Mouse (Mus musculus) heart, embryonic 16.5 days (tissue): ENCODE data around the gene Zfp78. TPM values are rescaled to one million over a fixed set of nuclear protein-coding genes. Genes with fewer than 3 reads are reported as not detected.
"Not testable (repeated sequence)": the region's sequence is repeated elsewhere in the genome, so short reads cannot be mapped to it uniquely, and the experiment has no call there.

Source experiments
- ATAC-seq: fragments of 200-750 bp; cut with Nextera tagmentation; replicated peaks from 2 replicates; pipeline ENCODE4 v1.8.0; 2017; ENCODE audit warnings: moderate number of reproducible peaks; ENCODE audit not compliant: insufficient read depth, low FRiP score; ENCODE audit errors: extremely low read depth
- H3K27ac ChIP-seq: fragments of 300-500 bp; sonication (generic); 2 replicates; pipeline ENCODE4 v1.5.1; 2014; ENCODE audit warnings: mild to moderate bottlenecking, low read length, control low read depth, moderate library complexity
- H3K27me3 ChIP-seq: fragments of 300-500 bp; sonication (generic); 2 replicates; pipeline ENCODE4 v1.6.1; 2014; ENCODE audit warnings: low read length, mixed read lengths; ENCODE audit not compliant: control insufficient read depth, insufficient read depth
- H3K36me3 ChIP-seq: fragments of 300-500 bp; sonication (generic); 2 replicates; pipeline ENCODE4 v1.6.1; 2014; ENCODE audit not compliant: control insufficient read depth, insufficient read depth
- H3K4me1 ChIP-seq: fragments of 300-500 bp; sonication (generic); 2 replicates; pipeline ENCODE4 v1.6.1; 2014; ENCODE audit warnings: low read length, mixed read lengths; ENCODE audit not compliant: control insufficient read depth, insufficient read depth
- H3K4me2 ChIP-seq: fragments of 300-500 bp; sonication (generic); 2 replicates; pipeline ENCODE4 v1.6.1; 2014; ENCODE audit warnings: low read depth, mild to moderate bottlenecking, control low read depth, low read length
- H3K4me3 ChIP-seq: fragments of 300-500 bp; sonication (generic); 2 replicates; pipeline ENCODE4 v1.5.1; 2014; ENCODE audit warnings: mild to moderate bottlenecking, control low read depth, low read length
- H3K9ac ChIP-seq: fragments of 300-500 bp; sonication (generic); 2 replicates; pipeline ENCODE4 v1.6.1; 2014; ENCODE audit warnings: low read length, control low read depth
- H3K9me3 ChIP-seq: fragments of 300-500 bp; sonication (generic); replicated peaks from 2 replicates; pipeline ENCODE4 v1.6.1; 2016; ENCODE audit warnings: low read length; ENCODE audit not compliant: control insufficient read depth
- WGBS: fragments of 180-500 bp; shearing (Covaris S2); extraction: QIAGEN DNeasy Blood & Tissue Kit; methylation state at CpG from one replicate; pipeline ENCODE4 v1.1.7; 2014; 5-methylcytosine and 5-hydroxymethylcytosine counted together
- polyA plus RNA-seq: library from polyadenylated mRNA; unstranded; fragments of >200 nt; fragmentation: Nextera tagmentation; extraction: Ambion mirVana; gene quantifications from 2 replicates; pipeline ENCODE4 v1.2.1, GENCODE M21; 2015

Zfp78 gene
- polyA plus RNA-seq, 1 experiment from 2014 or later: 1.8 TPM

DNA sequence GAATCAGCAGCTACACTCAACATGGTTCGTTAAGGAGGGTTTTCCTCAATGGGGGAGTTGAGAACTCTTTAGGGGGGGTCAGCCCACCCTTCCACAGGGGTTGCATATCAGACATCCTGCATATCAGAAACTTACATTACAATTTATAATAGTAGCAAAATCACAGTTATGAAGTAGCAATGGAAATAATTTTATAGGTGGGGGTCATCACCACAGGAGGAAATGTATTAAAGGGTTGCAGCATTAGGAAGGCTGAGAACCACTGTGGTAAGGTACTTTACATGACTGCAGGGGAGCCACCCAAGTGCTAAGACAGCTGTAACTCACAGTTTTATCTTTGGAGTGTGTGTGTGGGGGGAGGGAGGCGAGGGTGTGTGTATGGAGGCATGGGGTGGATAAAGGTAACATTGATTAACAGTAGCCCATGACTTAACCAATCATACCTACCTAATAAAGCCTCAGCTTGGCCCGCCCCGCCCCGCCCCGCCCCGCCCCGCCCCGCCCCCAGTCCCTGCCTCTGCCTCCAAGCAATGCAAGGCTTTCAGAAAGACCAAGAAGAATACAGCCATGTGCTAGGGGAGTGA lies 2.5 kb upstream of the Zfp78 start:
- Histone ChIP-seq H3K4me3 (no peak overlapping the region), H3K27ac (no peak overlapping the region), H3K9ac (no peak overlapping the region), H3K9me3 (no peaks in the 10 kb centered on the region), H3K27me3 (no peaks in the 10 kb centered on the region), H3K36me3 (no peaks in the 10 kb centered on the region), H3K4me2 (no peak overlapping the region), H3K4me1 (peaks cover 8% of the 10 kb centered on the region)
- WGBS: 11% methylated on average over 9 of the region's 9 CpGs
- ATAC-seq: no peak

DNA sequence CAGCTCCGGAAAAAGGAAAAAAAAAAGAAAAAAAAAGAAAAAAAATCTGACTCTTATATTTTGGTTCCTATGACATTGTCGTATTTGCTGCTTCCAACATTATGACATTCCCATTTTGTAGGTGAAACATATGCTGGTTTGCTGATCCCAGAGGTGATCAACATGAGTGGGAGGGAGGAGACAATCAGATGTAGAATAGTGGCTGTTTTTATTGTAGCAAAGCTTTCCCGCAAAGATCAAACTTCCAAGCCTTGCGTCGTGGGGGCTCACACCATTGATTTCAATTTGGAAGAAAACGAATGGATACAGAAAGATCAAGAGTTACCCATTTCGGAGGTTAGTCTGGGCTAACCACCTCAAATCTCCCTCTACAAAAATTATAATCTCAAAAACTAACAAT lies 1.3 kb upstream of the Zfp78 start:
- Histone ChIP-seq H3K4me1 (peaks cover 8% of the 10 kb centered on the region), H3K9ac (peak overlapping the region; percentile 77), H3K27ac (peak overlapping the region; percentile 85), H3K4me2 (peak overlapping the region; percentile 85), H3K27me3 (no peaks in the 10 kb centered on the region), H3K36me3 (no peaks in the 10 kb centered on the region), H3K4me3 (peak overlapping the region; percentile 68), H3K9me3 (no peaks in the 10 kb centered on the region)
- 28% methylated on average over 7 of the region's 7 CpGs for WGBS
- ATAC-seq: no peak

DNA sequence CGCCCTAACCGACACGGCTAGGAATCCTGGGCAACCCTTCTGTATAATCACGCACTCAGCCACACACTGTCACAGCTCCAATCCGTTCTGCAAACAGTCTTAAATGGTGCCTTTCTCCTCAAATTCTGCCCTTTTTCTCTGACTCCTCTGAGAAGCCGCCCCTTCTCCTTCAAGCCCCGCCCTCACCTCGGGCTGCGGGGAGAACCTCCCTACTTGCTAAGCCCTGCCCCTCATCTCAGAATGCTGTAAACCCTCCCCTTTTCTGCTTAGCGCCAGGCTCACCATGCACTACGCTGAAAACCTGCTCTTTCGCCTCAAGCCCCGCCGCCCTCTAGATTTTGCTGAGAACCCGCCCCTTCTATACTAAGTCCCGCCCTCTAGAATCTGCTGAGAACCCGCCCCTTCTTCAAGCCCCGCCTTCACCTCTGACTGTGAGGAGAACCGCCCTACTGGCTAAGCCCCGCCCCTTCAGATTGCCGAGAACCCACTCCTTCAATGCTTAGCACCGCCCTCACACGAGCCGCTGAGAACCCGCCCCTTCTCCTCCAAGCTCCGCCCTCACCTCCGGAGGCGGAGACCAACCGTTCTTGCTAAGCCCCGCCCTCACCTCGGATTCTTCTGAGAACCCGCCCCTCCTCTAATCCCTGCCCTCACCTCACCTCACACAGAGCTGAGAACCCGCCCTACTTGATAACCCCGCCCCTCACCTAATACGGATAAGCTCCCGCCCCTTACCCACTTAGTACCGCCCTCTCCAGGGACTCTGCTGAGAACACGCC lies 623 bp upstream of the Zfp78 start:
- Histone ChIP-seq H3K4me1 (peaks cover 8% of the 10 kb centered on the region), H3K36me3 (no peaks in the 10 kb centered on the region), H3K4me2 (peak overlapping the region; percentile 85), H3K9me3 (no peaks in the 10 kb centered on the region), H3K4me3 (peak overlapping the region; percentile 68), H3K9ac (peak overlapping the region; percentile 83), H3K27ac (peak overlapping the region; percentile 89), H3K27me3 (no peaks in the 10 kb centered on the region)
- under 1% methylated on average over 38 of the region's 38 CpGs for WGBS
- peak; percentile 94 for ATAC-seq

DNA sequence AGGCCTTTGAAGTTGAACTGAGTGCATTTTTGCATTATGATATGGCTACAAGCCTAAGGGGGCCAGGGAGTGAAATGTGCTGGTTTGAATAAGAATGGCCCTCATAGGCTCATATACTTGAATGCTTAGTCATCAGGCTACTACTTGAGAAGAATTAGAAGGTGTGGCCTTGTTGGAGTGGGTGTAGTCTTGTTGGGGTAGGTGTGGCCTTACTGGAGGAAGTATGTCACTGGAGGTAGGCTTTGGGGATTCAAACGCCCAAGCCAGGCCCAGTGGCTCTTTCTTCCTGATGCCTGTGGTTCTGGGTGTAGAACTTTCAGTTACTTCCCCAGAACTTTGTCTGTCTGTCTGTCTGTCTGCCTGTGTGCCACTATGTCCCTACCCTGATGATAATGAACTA lies 1.7 kb downstream of the Zfp78 start:
- 61% methylated on average over 1 of the region's 1 CpGs for WGBS

DNA sequence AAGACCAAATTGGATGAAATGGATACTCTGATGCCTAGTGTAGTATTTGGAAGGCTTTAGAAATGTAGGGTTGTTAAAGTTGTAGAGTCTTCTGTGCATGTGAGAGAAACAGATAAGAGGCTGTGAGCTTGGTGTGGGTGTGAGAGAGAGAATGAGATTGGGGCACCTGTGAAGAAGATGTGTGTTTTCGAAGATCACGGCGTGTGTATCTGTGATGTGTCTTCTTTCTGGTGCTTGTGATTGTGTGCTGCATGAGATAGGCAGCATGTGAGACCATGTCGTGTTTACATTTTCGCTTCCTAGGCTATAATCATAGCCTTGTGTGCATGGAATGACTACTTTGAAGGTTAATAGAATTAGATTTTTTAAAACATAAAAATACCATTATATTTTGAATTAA lies 4.1 kb downstream of the Zfp78 start:
- Histone ChIP-seq H3K27ac (no peak overlapping the region), H3K4me3 (no peak overlapping the region), H3K9me3 (no peaks in the 10 kb centered on the region), H3K27me3 (no peaks in the 10 kb centered on the region), H3K4me1 (peaks cover 6% of the 10 kb centered on the region), H3K36me3 (no peaks in the 10 kb centered on the region), H3K4me2 (no peak overlapping the region), H3K9ac (no peak overlapping the region)
- ATAC-seq: no peak
- 83% methylated on average over 5 of the region's 5 CpGs for WGBS

More for the DNA sequence above, 1.7 kb downstream of the Zfp78 start:
- Histone ChIP-seq H3K27ac (no peak overlapping the region), H3K4me3 (no peak overlapping the region), H3K9ac (no peak overlapping the region), H3K36me3 (no peaks in the 10 kb centered on the region), H3K27me3 (no peaks in the 10 kb centered on the region), H3K4me2 (no peak overlapping the region), H3K9me3 (no peaks in the 10 kb centered on the region), H3K4me1 (peaks cover 8% of the 10 kb centered on the region)
- ATAC-seq: no peak

DNA sequence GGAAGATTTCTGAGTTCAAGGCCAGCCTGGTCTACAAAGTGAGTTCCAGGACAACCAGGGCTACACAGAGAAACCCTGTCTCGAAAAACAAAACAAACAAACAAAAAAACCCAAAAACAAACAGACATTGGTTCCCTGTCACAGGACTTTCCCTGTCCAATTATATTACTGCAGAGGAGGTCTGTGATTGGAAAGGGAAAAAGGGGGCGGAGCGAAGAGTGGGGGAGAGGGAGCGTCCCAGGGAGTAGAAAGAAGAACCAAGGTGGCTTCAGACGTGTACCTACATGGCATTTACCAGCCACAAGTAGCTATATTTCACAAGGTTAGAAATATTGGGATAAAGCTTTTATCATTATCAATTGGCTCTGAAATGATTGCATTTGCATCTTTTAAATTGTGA lies 5.1 kb downstream of the Zfp78 start:
- not testable (repeated sequence) for H3K9ac ChIP-seq, ATAC-seq, H3K4me3 ChIP-seq, H3K4me2 ChIP-seq, H3K36me3 ChIP-seq, H3K27ac ChIP-seq, H3K9me3 ChIP-seq, H3K27me3 ChIP-seq, H3K4me1 ChIP-seq
- 80% methylated on average over 5 of the region's 5 CpGs for WGBS

DNA sequence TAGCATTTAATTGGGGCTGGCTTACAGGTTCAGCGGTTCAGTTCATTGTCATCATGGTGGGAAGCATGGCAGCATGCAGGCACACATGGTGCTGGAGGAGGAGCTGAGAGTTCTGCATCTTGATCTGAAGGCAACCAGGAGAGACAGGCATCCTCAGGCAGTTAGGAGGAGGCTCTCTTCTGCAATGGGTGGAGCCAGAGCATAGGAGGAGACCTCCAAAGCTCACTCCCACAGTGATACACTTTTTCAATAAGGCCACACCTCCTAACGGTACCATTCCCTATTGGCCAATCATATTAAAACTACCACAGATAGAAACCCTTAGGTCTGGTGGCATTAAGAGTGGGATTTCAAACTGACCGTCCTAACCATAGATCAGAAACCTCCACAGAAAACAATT lies 6.4 kb downstream of the Zfp78 start:
- Histone ChIP-seq H3K36me3 (no peaks in the 10 kb centered on the region), H3K27me3 (no peaks in the 10 kb centered on the region), H3K9me3 (no peaks in the 10 kb centered on the region), H3K4me1 (no peaks in the 10 kb centered on the region), H3K4me3 (no peak overlapping the region), H3K27ac (no peak overlapping the region), H3K4me2 (no peak overlapping the region), H3K9ac (no peak overlapping the region)
- no peak for ATAC-seq
- WGBS: 81% methylated on average over 3 of the region's 3 CpGs

DNA sequence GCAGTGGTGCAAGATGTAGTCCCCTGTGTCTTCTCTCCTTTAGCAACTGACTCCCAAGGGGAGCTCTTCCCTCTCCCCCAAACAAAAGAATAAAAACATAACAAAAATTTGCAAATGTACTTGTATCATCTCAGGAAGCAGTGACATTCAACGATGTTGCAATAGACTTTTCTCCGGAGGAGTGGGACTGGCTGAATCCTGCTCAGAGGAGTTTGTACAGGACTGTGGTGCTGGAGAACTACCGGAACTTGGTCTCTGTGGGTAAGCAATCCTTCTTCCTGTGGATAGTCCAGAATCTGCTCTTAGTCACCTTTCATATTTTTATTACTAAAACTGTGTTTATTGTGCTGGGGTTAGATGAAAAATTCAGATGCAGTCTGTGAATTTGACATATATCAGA lies 9.9 kb downstream of the Zfp78 start:
- H3K9ac ChIP-seq: no peak overlapping the region
- H3K4me2 ChIP-seq: no peak overlapping the region
- H3K36me3 ChIP-seq: no peaks in the 10 kb centered on the region
- no peak overlapping the region for H3K27ac ChIP-seq
- no peak overlapping the region for H3K4me3 ChIP-seq
- no peaks in the 10 kb centered on the region for H3K9me3 ChIP-seq
- 88% methylated on average over 3 of the region's 3 CpGs for WGBS
- H3K4me1 ChIP-seq: no peaks in the 10 kb centered on the region
- no peaks in the 10 kb centered on the region for H3K27me3 ChIP-seq
- no peak for ATAC-seq

DNA sequence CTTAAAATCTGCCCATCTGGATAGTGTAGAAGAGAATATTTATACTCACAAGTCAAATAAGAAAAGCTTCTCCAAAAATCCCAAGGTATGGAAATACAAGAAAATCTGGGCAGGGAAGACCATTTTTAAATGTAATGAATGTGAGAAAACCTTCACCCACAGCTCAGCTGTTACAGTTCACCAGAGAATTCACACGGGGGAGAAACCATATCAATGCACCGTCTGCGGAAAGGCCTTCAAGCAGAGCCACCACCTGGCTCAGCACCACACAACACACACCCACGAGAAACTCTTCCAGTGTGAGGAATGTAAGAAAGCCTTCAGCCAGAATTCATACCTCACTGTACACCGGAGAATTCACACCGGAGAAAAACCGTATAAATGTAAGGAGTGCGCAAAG lies 15.4 kb downstream of the Zfp78 start:
- Histone ChIP-seq H3K9me3 (no peaks in the 10 kb centered on the region), H3K27me3 (no peaks in the 10 kb centered on the region), H3K4me3 (no peak overlapping the region), H3K4me2 (no peak overlapping the region), H3K27ac (no peak overlapping the region), H3K4me1 (peaks cover 7% of the 10 kb centered on the region), H3K36me3 (no peaks in the 10 kb centered on the region), H3K9ac (no peak overlapping the region)
- ATAC-seq: no peak
- 77% methylated on average over 8 of the region's 8 CpGs for WGBS
